Mouse (Mus musculus): ENCODE measurements around the gene Bbx.

Gene Bbx

GRCm38 (mm10) chr16:50230624-50231023 is 201.6 kb downstream of the Bbx start:
- DNase-seq (ENCODE audit: low spot score) = no peak

GRCm38 (mm10) chr16:50228833-50229232 is 203.4 kb downstream of the Bbx start:
- DNase-seq (ENCODE audit: low spot score) = no peak

- no peak for DNase-seq (ENCODE audit: low spot score)
These were observed 205.9 kb downstream of the Bbx start for GRCm38 (mm10) chr16:50226274-50226673.

- DNase-seq (ENCODE audit: low spot score) = no peak
These were observed 207.2 kb downstream of the Bbx start for GRCm38 (mm10) chr16:50224946-50225345.

- DNase-seq (ENCODE audit: low spot score) = no peak
These were observed 211.3 kb downstream of the Bbx start for GRCm38 (mm10) chr16:50220734-50221501.

GRCm38 (mm10) chr16:50217084-50217483 is 215.1 kb downstream of the Bbx start:
- no peak for DNase-seq (ENCODE audit: low spot score)

GRCm38 (mm10) chr16:50211727-50212126 is 220.5 kb downstream of the Bbx start:
- no peak for DNase-seq (ENCODE audit: low spot score)

GRCm38 (mm10) chr16:50211231-50211630 is 221.0 kb downstream of the Bbx start:
- no peak for DNase-seq (ENCODE audit: low spot score)

- no peak for DNase-seq (ENCODE audit: low spot score)
These were observed 221.4 kb downstream of the Bbx start for GRCm38 (mm10) chr16:50210742-50211141.

GRCm38 (mm10) chr16:50204944-50205343 is 227.2 kb downstream of the Bbx start:
- no peak for DNase-seq (ENCODE audit: low spot score)

- DNase-seq (ENCODE audit: low spot score) = peak; percentile 62
These were observed 230.5 kb downstream of the Bbx start for GRCm38 (mm10) chr16:50201546-50202151.

- DNase-seq (ENCODE audit: low spot score) = no peak
These were observed 232.0 kb downstream of the Bbx start for GRCm38 (mm10) chr16:50200214-50200613.

GRCm38 (mm10) chr16:50196118-50196517 is 236.1 kb downstream of the Bbx start:
- DNase-seq (ENCODE audit: low spot score) = no peak

- DNase-seq (ENCODE audit: low spot score) = no peak
These were observed 239.6 kb downstream of the Bbx start for GRCm38 (mm10) chr16:50192626-50193025.

GRCm38 (mm10) chr16:50189108-50189507 is 243.1 kb downstream of the Bbx start:
- no peak for DNase-seq (ENCODE audit: low spot score)

- DNase-seq (ENCODE audit: low spot score) = no peak
These were observed 245.6 kb downstream of the Bbx start for GRCm38 (mm10) chr16:50186604-50187003.

- DNase-seq (ENCODE audit: low spot score) = no peak
These were observed 247.1 kb downstream of the Bbx start for GRCm38 (mm10) chr16:50185041-50185440.

- DNase-seq (ENCODE audit: low spot score) = no peak
These were observed 249.2 kb downstream of the Bbx start for GRCm38 (mm10) chr16:50182988-50183387.

GRCm38 (mm10) chr16:50182561-50182960 is 249.6 kb downstream of the Bbx start:
- no peak for DNase-seq (ENCODE audit: low spot score)

- DNase-seq (ENCODE audit: low spot score) = no peak
These were observed 259.4 kb downstream of the Bbx start for GRCm38 (mm10) chr16:50172760-50173159.

GRCm38 (mm10) chr16:50170812-50171211 is 261.4 kb downstream of the Bbx start:
- DNase-seq (ENCODE audit: low spot score) = no peak

GRCm38 (mm10) chr16:50167983-50168299 is 264.2 kb downstream of the Bbx start:
- DNase-seq (ENCODE audit: low spot score) = no peak

GRCm38 (mm10) chr16:50167231-50167982 is 264.8 kb downstream of the Bbx start:
- DNase-seq (ENCODE audit: low spot score) = no peak

Measured in T-cell, adult 2 months (primary cell).